Mouse (Mus musculus): ENCODE results near the gene Flt3. TPM values are rescaled to one million over a fixed set of nuclear protein-coding genes. Genes with fewer than 3 reads are reported as not detected.

The Flt3 gene
- 1.2 TPM in 2 replicates for polyA plus RNA-seq (2015; fragmentation: Nextera tagmentation; extraction: Ambion mirVana)

GRCm38 (mm10) chr5:147399843-147400504 lies at the start of gene Flt3:
Gene Flt3 (minus strand): TSS chr5:147400489.
- peaks cover 5% of the 10 kb centered on the region; the same call in 1 of the 2 replicates for H3K4me1 ChIP-seq (ENCODE audit: control insufficient read depth, insufficient read depth, low read length)
- H3K9me3 ChIP-seq (replicated peaks; ENCODE audit: control insufficient read depth, low read length, poor library complexity, severe bottlenecking), result no peaks in the 10 kb centered on the region
- H3K4me3 ChIP-seq (ENCODE audit: low read depth, low read length), result peak within 1 kb of the TSS; percentile 47
- H3K27me3 ChIP-seq (ENCODE audit: control insufficient read depth, insufficient read depth, low read depth, low read length), result peaks cover 21% of the 10 kb centered on the region
- no peak within 1 kb of the TSS for H3K27ac ChIP-seq (ENCODE audit: low read length)
- no peaks in the 10 kb centered on the region for H3K36me3 ChIP-seq (ENCODE audit: control insufficient read depth, insufficient read depth, low read length)
- WGBS, result 2% methylated on average over 52 of the region's 56 CpGs
- H3K9ac ChIP-seq (ENCODE audit: low read depth, low read length), result peak within 1 kb of the TSS; percentile 66
- H3K4me2 ChIP-seq (ENCODE audit: low read length), result peak within 1 kb of the TSS; percentile 65
- ATAC-seq, result peak; percentile 80

DNA sequence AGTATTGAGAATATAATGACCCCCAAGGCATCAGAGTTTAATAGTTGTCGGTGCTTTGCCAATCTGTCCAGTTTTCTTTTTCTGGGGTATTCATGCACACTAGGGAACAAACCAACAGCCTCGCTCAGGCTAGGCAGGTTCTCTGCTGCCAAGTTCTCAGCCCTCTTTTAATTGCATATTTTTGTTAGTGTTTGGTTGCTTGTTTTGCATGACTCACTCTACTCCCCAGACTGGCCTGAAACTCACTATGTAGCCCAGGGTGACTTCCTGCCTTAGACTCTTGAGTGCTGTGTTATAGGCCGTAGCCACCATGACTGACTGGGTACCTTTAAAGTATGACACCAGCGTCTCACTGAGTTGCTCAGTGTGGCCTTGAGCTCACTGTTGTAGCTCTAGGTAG lies 48.6 kb upstream of the Flt3 start:
- WGBS, result 68% methylated on average over 4 of the region's 4 CpGs
- no peak overlapping the region for H3K27ac ChIP-seq (ENCODE audit: low read length)
- ATAC-seq, result no peak

DNA sequence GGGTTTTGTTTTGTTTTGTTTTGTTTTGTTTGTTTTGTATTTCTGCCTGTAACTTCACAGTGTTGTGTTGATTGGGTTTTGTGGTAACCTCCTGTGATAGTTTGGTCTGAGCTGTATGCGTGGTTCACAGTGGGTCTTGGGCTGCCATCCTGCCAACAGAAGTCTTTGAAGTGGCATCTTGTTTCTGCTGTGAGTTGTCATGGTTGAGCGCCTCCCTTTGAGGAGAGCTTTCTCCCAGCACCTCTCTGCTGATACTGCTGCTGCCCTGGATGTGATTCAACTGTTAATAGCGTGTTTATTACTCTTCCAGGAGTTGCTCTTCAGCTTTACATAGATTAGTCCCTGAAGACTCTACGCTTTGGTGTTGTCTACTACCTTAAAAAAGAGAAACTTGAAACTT lies 48.2 kb upstream of the Flt3 start:
- no peaks in the 10 kb centered on the region for H3K4me1 ChIP-seq (ENCODE audit: control insufficient read depth, insufficient read depth, low read length)
- ATAC-seq, result no peak
- H3K27me3 ChIP-seq (ENCODE audit: control insufficient read depth, insufficient read depth, low read depth, low read length), result no peaks in the 10 kb centered on the region
- H3K36me3 ChIP-seq (ENCODE audit: control insufficient read depth, insufficient read depth, low read length), result peaks cover 3% of the 10 kb centered on the region; the same call in 1 of the 2 replicates
- no peaks in the 10 kb centered on the region for H3K9me3 ChIP-seq (replicated peaks; ENCODE audit: control insufficient read depth, low read length, poor library complexity, severe bottlenecking)
- 32% methylated on average over 4 of the region's 4 CpGs for WGBS
- H3K4me3 ChIP-seq (ENCODE audit: low read depth, low read length), result no peak overlapping the region
- no peak overlapping the region for H3K27ac ChIP-seq (ENCODE audit: low read length)
- no peak overlapping the region for H3K4me2 ChIP-seq (ENCODE audit: low read length)
- no peak overlapping the region for H3K9ac ChIP-seq (ENCODE audit: low read depth, low read length)

More for the DNA sequence above, 48.6 kb upstream of the Flt3 start:
- Histone ChIP-seq H3K4me2 (ENCODE audit: low read length) (no peak overlapping the region), H3K36me3 (ENCODE audit: control insufficient read depth, insufficient read depth, low read length) (peaks cover 3% of the 10 kb centered on the region; the same call in 1 of the 2 replicates), H3K27me3 (ENCODE audit: control insufficient read depth, insufficient read depth, low read depth, low read length) (no peaks in the 10 kb centered on the region), H3K9me3 (replicated peaks; ENCODE audit: control insufficient read depth, low read length, poor library complexity, severe bottlenecking) (no peaks in the 10 kb centered on the region), H3K4me1 (ENCODE audit: control insufficient read depth, insufficient read depth, low read length) (no peaks in the 10 kb centered on the region), H3K9ac (ENCODE audit: low read depth, low read length) (no peak overlapping the region), H3K4me3 (ENCODE audit: low read depth, low read length) (no peak overlapping the region)

DNA sequence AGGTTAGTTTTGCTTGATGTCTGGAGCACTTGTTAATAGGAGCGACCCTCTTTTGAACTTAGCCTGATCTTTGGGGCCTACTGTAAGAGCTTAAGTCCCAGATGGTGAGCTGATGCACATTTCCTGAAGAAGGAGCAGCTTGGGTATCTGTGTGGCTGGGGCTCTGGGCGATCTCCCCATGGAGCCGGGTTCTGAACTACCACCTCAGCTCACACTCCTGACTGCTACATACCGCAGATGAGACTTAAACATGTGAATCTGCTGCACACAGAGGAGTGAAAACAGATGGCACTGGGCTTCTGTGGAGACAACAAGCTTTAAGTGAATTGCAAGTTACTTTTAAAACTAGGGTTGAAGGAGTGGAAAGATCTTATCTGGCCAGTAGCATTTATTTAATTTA lies 45.0 kb upstream of the Flt3 start:
- Histone ChIP-seq H3K27me3 (ENCODE audit: control insufficient read depth, insufficient read depth, low read depth, low read length) (no peaks in the 10 kb centered on the region), H3K36me3 (ENCODE audit: control insufficient read depth, insufficient read depth, low read length) (no peaks in the 10 kb centered on the region), H3K9me3 (replicated peaks; ENCODE audit: control insufficient read depth, low read length, poor library complexity, severe bottlenecking) (no peaks in the 10 kb centered on the region), H3K4me1 (ENCODE audit: control insufficient read depth, insufficient read depth, low read length) (no peaks in the 10 kb centered on the region), H3K9ac (ENCODE audit: low read depth, low read length) (no peak overlapping the region), H3K4me2 (ENCODE audit: low read length) (no peak overlapping the region), H3K27ac (ENCODE audit: low read length) (no peak overlapping the region), H3K4me3 (ENCODE audit: low read depth, low read length) (no peak overlapping the region)
- ATAC-seq, result no peak
- WGBS, result 88% methylated on average over 4 of the region's 4 CpGs

GRCm38 (mm10) chr5:147444757-147445156 lies 44.5 kb upstream of the Flt3 start:
- no peaks in the 10 kb centered on the region for H3K36me3 ChIP-seq (ENCODE audit: control insufficient read depth, insufficient read depth, low read length)
- no peak overlapping the region for H3K4me3 ChIP-seq (ENCODE audit: low read depth, low read length)
- 87% methylated on average over 2 of the region's 2 CpGs for WGBS
- H3K9ac ChIP-seq (ENCODE audit: low read depth, low read length), result no peak overlapping the region
- no peaks in the 10 kb centered on the region for H3K4me1 ChIP-seq (ENCODE audit: control insufficient read depth, insufficient read depth, low read length)
- no peaks in the 10 kb centered on the region for H3K27me3 ChIP-seq (ENCODE audit: control insufficient read depth, insufficient read depth, low read depth, low read length)
- H3K4me2 ChIP-seq (ENCODE audit: low read length), result no peak overlapping the region
- no peaks in the 10 kb centered on the region for H3K9me3 ChIP-seq (replicated peaks; ENCODE audit: control insufficient read depth, low read length, poor library complexity, severe bottlenecking)
- no peak for ATAC-seq
- H3K27ac ChIP-seq (ENCODE audit: low read length), result no peak overlapping the region

GRCm38 (mm10) chr5:147444298-147444697 lies 44.0 kb upstream of the Flt3 start:
- Histone ChIP-seq H3K4me1 (ENCODE audit: control insufficient read depth, insufficient read depth, low read length) (no peaks in the 10 kb centered on the region), H3K27ac (ENCODE audit: low read length) (no peak overlapping the region), H3K36me3 (ENCODE audit: control insufficient read depth, insufficient read depth, low read length) (no peaks in the 10 kb centered on the region), H3K4me3 (ENCODE audit: low read depth, low read length) (no peak overlapping the region), H3K9ac (ENCODE audit: low read depth, low read length) (no peak overlapping the region), H3K9me3 (replicated peaks; ENCODE audit: control insufficient read depth, low read length, poor library complexity, severe bottlenecking) (no peaks in the 10 kb centered on the region), H3K4me2 (ENCODE audit: low read length) (no peak overlapping the region), H3K27me3 (ENCODE audit: control insufficient read depth, insufficient read depth, low read depth, low read length) (no peaks in the 10 kb centered on the region)
- no peak for ATAC-seq
- 93% methylated on average over 6 of the region's 6 CpGs for WGBS

DNA sequence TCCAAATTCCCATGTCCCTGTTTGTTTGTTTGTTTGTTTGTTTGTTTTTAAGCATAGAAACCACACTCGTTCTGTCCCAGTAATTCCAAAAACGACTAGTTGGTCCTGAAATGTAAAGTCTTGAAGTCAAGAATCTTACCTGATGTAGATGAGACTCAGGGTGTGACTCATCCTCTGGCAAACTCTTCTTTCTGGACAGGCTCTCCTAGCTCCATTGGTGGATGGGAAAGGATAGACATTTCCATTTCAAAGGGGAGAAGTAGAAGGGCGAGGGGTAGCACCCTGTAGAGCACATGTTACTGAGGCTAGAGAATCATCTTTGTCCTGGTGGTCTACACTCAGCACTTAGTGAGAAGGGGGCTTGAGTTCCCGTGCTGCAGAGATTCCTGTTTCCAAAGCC lies 42.5 kb upstream of the Flt3 start:
- 72% methylated on average over 4 of the region's 4 CpGs for WGBS

GRCm38 (mm10) chr5:147441979-147442378 lies 41.7 kb upstream of the Flt3 start:
- no peaks in the 10 kb centered on the region for H3K27me3 ChIP-seq (ENCODE audit: control insufficient read depth, insufficient read depth, low read depth, low read length)
- no peak overlapping the region for H3K4me3 ChIP-seq (ENCODE audit: low read depth, low read length)
- no peak overlapping the region for H3K4me2 ChIP-seq (ENCODE audit: low read length)
- H3K36me3 ChIP-seq (ENCODE audit: control insufficient read depth, insufficient read depth, low read length), result no peaks in the 10 kb centered on the region
- no peak overlapping the region for H3K9ac ChIP-seq (ENCODE audit: low read depth, low read length)
- WGBS, result 87% methylated on average over 1 of the region's 1 CpGs
- H3K9me3 ChIP-seq (replicated peaks; ENCODE audit: control insufficient read depth, low read length, poor library complexity, severe bottlenecking), result no peaks in the 10 kb centered on the region
- ATAC-seq, result no peak
- H3K4me1 ChIP-seq (ENCODE audit: control insufficient read depth, insufficient read depth, low read length), result 0 out of 2 replicates have a peak, but pooled peaks cover 3% of the 10 kb centered on the region
- no peak overlapping the region for H3K27ac ChIP-seq (ENCODE audit: low read length)

More for the DNA sequence above, 42.5 kb upstream of the Flt3 start:
- Histone ChIP-seq H3K27me3 (ENCODE audit: control insufficient read depth, insufficient read depth, low read depth, low read length) (no peaks in the 10 kb centered on the region), H3K4me2 (ENCODE audit: low read length) (no peak overlapping the region), H3K4me1 (ENCODE audit: control insufficient read depth, insufficient read depth, low read length) (0 out of 2 replicates have a peak, but pooled peaks cover 3% of the 10 kb centered on the region), H3K4me3 (ENCODE audit: low read depth, low read length) (no peak overlapping the region), H3K27ac (ENCODE audit: low read length) (no peak overlapping the region), H3K9me3 (replicated peaks; ENCODE audit: control insufficient read depth, low read length, poor library complexity, severe bottlenecking) (no peaks in the 10 kb centered on the region), H3K9ac (ENCODE audit: low read depth, low read length) (no peak overlapping the region), H3K36me3 (ENCODE audit: control insufficient read depth, insufficient read depth, low read length) (no peaks in the 10 kb centered on the region)
- ATAC-seq, result no peak

DNA sequence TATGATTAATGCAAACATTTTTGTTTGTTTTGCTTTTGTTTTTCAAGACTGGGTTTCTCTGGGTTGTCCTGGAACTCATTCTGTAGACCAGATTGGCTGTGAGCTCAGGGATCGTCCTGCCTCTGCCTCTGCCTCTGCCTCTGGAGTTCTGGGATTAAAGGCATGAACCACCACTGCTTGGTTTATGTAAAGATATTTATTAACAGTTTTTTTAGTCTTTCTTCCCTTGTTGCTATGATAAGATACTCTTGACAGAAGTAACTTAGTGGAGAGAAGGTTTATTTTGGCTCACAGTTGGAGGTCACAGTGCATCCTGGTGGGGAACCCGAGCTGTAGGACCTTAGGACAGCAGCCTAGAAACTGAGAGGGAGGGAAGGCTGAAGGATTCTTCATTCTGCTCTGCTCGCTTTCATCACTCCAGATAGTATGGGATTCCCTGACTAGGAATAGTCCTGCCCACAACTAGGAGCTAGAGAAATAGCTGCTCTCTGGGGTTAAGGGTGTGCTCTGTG lies 40.8 kb upstream of the Flt3 start:
- Histone ChIP-seq H3K4me1 (ENCODE audit: control insufficient read depth, insufficient read depth, low read length) (peaks cover 11% of the 10 kb centered on the region), H3K4me2 (ENCODE audit: low read length) (no peak overlapping the region), H3K36me3 (ENCODE audit: control insufficient read depth, insufficient read depth, low read length) (no peaks in the 10 kb centered on the region), H3K9me3 (replicated peaks; ENCODE audit: control insufficient read depth, low read length, poor library complexity, severe bottlenecking) (no peaks in the 10 kb centered on the region), H3K27me3 (ENCODE audit: control insufficient read depth, insufficient read depth, low read depth, low read length) (no peaks in the 10 kb centered on the region), H3K9ac (ENCODE audit: low read depth, low read length) (no peak overlapping the region), H3K27ac (ENCODE audit: low read length) (no peak overlapping the region), H3K4me3 (ENCODE audit: low read depth, low read length) (no peak overlapping the region)
- WGBS, result 76% methylated on average over 3 of the region's 3 CpGs
- no peak for ATAC-seq

Data from midbrain, embryonic 16.5 days (tissue).